Mouse (Mus musculus): ENCODE results near the gene Npepl1. TPM values are rescaled to one million over a fixed set of nuclear protein-coding genes. Genes with fewer than 3 reads are reported as not detected.

Npepl1 gene
- total and polyA plus RNA-seq, 3 experiments, result 37.2 to 93.6 (median 90.8) TPM

- dilution Hi-C loops (cut with MboI; ENCODE audit: extremely low pct_ligation_motif_present, extremely low pct_unique_long_range_greater_than_20kb, low sequenced_read_pairs) (no loop called here), in situ Hi-C loops (cut with MboI; ENCODE audit: low pct_ligation_motif_present, low pct_unique_long_range_greater_than_20kb, low sequenced_read_pairs) (loop anchor here (25.0 kb wide), 1 partner anchor 308 kb away; no protein-coding TSS in a partner anchor)
- no peak for DNase-seq (ENCODE audit: extremely low read depth)
- Histone ChIP-seq H3K4me2 (ENCODE audit: insufficient read depth, low read depth, poor library complexity, severe bottlenecking) (no peak overlapping the region), H3K27ac (ENCODE audit: insufficient read depth, low read depth) (no peak overlapping the region), H3K4me1 (ENCODE audit: control insufficient read depth in 1 of 2, insufficient read depth in 2 of 2) (no peaks in the 10 kb centered on the region), H3K79me2 (replicated peaks; ENCODE audit: control insufficient read depth, extremely low read depth, insufficient read depth, poor library complexity, severe bottlenecking) (no peaks in the 10 kb centered on the region), H3K36me3 (replicated peaks in 1 of 2; ENCODE audit: control insufficient read depth in 1 of 2, insufficient read depth in 1 of 2, low read length in 1 of 2) (peaks cover 76 to 96% of the 10 kb centered on the region in 2 experiments), H3K4me3 (replicated peaks in 1 of 3; ENCODE audit: low read depth in 2 of 3, low read length in 2 of 3, poor library complexity in 1 of 3) (no peak overlapping the region), H3K9me3 (replicated peaks; ENCODE audit: low read length) (peaks cover 22% of the 10 kb centered on the region), H3K27me3 (replicated peaks) (no peaks in the 10 kb centered on the region), H3K9ac (ENCODE audit: insufficient read depth, low read depth) (no peak overlapping the region)
- TF ChIP-seq E2F4 (IDR thresholded peaks at IDR 0.05; ENCODE audit: insufficient replicate concordance, low read depth, low read length) (no peak), UBTF (IDR thresholded peaks at IDR 0.05; ENCODE audit: low read depth, low read length) (no peak), MAFK (IDR thresholded peaks at IDR 0.05; ENCODE audit: insufficient replicate concordance, low read length) (no peak), RAD21 (IDR thresholded peaks at IDR 0.05; ENCODE audit: low read depth, low read length) (no peak), HCFC1 (IDR thresholded peaks at IDR 0.05; ENCODE audit: low read depth, low read length) (no peak), MXI1 (IDR thresholded peaks at IDR 0.05; ENCODE audit: low read depth, low read length) (no peak), POLR2A (IDR thresholded peaks at IDR 0.05; ENCODE audit: low read depth, low read length) (no peak), CTCF (conservative IDR thresholded peaks at IDR 0.05 in 1 of 2, IDR thresholded peaks at IDR 0.05 in 1 of 2; ENCODE audit: low read depth in 2 of 2, low read length in 2 of 2) (no peak), EP300 (IDR thresholded peaks at IDR 0.05; ENCODE audit: low read length) (no peak), IRF4 (IDR thresholded peaks at IDR 0.05; ENCODE audit: low read depth, low read length) (no peak), USF2 (conservative IDR thresholded peaks at IDR 0.05; ENCODE audit: low read depth, low read length) (no peak), TBP (conservative IDR thresholded peaks at IDR 0.05; ENCODE audit: low read depth, low read length) (no peak), BHLHE40 (IDR thresholded peaks at IDR 0.05; ENCODE audit: low read depth, low read length) (no peak)
Observed at GRCm38 (mm10) chr2:174120631-174121030, 10.5 kb downstream of the Npepl1 start.

- Histone ChIP-seq H3K4me3 (replicated peaks in 1 of 3; ENCODE audit: low read depth in 2 of 3, low read length in 2 of 3, poor library complexity in 1 of 3) (no peak overlapping the region), H3K79me2 (replicated peaks; ENCODE audit: control insufficient read depth, extremely low read depth, insufficient read depth, poor library complexity, severe bottlenecking) (no peaks in the 10 kb centered on the region), H3K9me3 (replicated peaks; ENCODE audit: low read length) (peaks cover 22% of the 10 kb centered on the region), H3K27ac (ENCODE audit: insufficient read depth, low read depth) (no peak overlapping the region), H3K9ac (ENCODE audit: insufficient read depth, low read depth) (no peak overlapping the region), H3K27me3 (replicated peaks) (no peaks in the 10 kb centered on the region), H3K4me1 (ENCODE audit: control insufficient read depth in 1 of 2, insufficient read depth in 2 of 2) (no peaks in the 10 kb centered on the region), H3K4me2 (ENCODE audit: insufficient read depth, low read depth, poor library complexity, severe bottlenecking) (no peak overlapping the region), H3K36me3 (replicated peaks in 1 of 2; ENCODE audit: control insufficient read depth in 1 of 2, insufficient read depth in 1 of 2, low read length in 1 of 2) (peaks cover 71 to 88% of the 10 kb centered on the region in 2 experiments)
- TF ChIP-seq ELF1 (IDR thresholded peaks at IDR 0.05; ENCODE audit: low read depth, low read length) (no peak), ZNF384 (IDR thresholded peaks at IDR 0.05; ENCODE audit: low read depth, low read length) (no peak), RCOR1 (conservative IDR thresholded peaks at IDR 0.05; ENCODE audit: low read depth, low read length) (no peak), MAX (IDR thresholded peaks at IDR 0.05; ENCODE audit: low read length) (no peak), TCF12 (IDR thresholded peaks at IDR 0.05; ENCODE audit: low read depth, low read length) (no peak), E2F4 (IDR thresholded peaks at IDR 0.05; ENCODE audit: insufficient replicate concordance, low read depth, low read length) (no peak), SMC3 (IDR thresholded peaks at IDR 0.05; ENCODE audit: low read depth, low read length) (no peak), USF2 (conservative IDR thresholded peaks at IDR 0.05; ENCODE audit: low read depth, low read length) (no peak), NELFE (IDR thresholded peaks at IDR 0.05; ENCODE audit: low read depth, low read length) (no peak), GABPA (IDR thresholded peaks at IDR 0.05; ENCODE audit: insufficient replicate concordance, low read depth, low read length) (no peak), KAT2A (IDR thresholded peaks at IDR 0.05; ENCODE audit: insufficient replicate concordance, low read length) (no peak)
- in situ Hi-C loops (cut with MboI; ENCODE audit: low pct_ligation_motif_present, low pct_unique_long_range_greater_than_20kb, low sequenced_read_pairs) (loop anchor here (25.0 kb wide), 1 partner anchor 309 kb away; no protein-coding TSS in a partner anchor), dilution Hi-C loops (cut with MboI; ENCODE audit: extremely low pct_ligation_motif_present, extremely low pct_unique_long_range_greater_than_20kb, low sequenced_read_pairs) (no loop called here)
- DNase-seq (ENCODE audit: extremely low read depth), result no peak
Observed at GRCm38 (mm10) chr2:174121411-174121947, 11.3 kb downstream of the Npepl1 start.
